Mouse (Mus musculus): ENCODE results near the gene Thbs4.

Gene Thbs4

DNA sequence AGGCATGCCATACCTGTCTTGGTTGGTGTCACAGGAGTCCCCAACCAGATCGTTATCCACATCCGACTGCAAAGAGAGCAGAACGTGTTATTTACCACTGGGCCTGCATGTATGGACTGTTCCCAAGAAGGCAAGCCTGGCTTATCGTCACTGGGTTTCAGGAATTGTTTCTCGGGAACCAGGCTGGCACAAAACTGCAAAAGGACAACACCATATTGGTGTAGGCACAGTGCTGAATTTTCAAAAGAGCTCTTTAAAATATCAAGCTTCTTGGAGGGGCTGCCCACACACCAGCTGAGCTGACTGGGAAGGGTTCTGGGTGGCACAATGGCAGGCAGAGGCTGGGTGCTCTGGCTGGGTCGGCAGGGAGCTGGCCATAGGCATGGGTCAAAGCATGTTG lies 34.1 kb downstream of the Thbs4 start:
- DNase-seq (ENCODE audit: low spot score) = peak; percentile 52

DNA sequence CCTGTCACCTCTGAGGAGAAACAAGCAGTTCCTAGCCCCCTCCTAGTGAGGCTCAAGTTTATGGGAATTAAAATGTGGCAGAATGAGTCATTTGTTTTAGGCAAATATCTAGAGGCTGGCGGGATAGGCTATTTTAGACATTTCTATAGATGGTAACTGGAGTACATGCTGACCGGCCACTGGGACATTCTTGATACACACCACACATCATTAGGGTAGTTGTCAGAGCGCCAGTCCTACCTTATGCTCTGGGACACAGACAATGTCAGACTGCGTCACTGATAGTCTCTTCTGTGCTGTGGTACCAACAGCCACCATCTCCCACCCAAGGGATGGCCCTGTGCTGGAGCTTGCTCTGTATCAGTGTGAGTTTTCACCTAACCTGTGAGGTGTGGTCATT lies 35.5 kb downstream of the Thbs4 start:
- DNase-seq (ENCODE audit: low spot score) = no peak

DNA sequence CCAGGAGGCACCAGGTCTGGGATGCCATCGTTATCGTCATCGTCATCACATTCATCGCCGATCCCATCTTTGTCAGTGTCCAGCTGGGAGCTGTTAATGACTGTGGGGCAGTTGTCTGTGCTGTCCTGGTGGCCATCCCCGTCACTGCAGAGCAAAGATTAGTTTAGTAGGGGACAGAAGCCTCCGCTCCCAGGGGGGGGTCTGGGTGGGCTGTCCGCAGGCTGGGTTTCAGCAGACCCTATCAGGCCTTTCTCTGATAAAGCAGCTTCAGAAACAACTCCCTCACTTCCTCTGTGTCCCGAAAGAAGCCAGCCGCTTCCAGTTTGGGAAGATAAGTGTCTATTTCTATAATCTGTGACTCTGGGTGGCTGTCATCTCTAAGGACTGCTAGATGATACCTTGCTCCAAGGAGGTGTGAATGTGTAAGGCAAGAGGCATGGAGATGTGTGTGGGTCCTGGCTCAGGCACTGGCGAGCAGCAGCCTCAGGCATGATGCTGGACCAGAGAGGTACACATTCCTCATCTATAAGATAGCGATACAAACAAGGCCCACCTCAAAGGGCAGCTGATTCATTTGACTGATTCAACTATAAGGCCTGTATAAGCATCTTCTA lies 36.5 kb downstream of the Thbs4 start:
- DNase-seq (ENCODE audit: low spot score) = no peak

DNA sequence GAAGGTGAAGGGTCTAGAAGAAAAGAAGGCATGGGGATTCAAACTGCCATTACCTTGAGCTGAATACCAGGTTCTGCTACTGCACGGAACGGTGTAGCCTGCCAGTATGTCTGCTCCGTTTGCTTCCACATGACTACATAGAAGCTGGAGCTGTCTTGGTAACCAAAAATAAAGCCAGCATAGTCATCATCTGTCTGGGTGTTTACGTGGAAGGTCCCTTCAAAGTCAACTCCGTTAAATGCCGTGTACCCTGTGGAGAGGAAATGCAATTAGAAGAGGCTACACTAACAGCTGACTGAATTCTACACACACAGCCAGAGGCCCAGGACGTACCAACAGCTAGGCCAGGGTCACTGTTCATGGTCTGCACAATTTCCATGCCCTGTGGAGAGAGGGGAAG lies 39.6 kb downstream of the Thbs4 start:
- DNase-seq (ENCODE audit: low spot score) = no peak

- DNase-seq (ENCODE audit: low spot score) = no peak
Observed at GRCm38 (mm10) chr13:92753676-92754075, 40.9 kb downstream of the Thbs4 start.

GRCm38 (mm10) chr13:92751726-92752565 lies 42.7 kb downstream of the Thbs4 start:
- DNase-seq (ENCODE audit: low spot score) = peak; percentile 96

- peak; percentile 77 for DNase-seq (ENCODE audit: low spot score)
Observed at GRCm38 (mm10) chr13:92750976-92751518, 43.6 kb downstream of the Thbs4 start.

DNA sequence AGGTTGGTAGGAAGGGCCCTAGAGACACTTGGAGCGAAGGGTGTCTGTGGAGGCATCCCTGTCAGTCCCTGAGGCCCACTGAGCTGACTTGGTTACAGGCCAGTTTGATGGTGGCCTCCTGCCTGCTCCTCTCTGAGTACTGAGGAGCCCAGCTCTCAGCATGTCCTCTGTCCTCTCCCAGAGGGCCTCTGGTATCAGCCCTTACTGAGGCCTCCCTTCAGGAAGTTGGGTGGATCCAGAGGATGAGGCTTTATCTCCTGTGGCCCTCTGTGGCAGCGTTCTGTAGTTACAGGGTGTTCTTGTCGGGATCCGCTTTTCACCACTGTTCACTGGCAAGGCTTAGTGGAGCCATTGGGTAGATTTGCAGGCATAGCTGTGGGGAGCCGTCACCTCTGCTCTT lies 51.3 kb downstream of the Thbs4 start:
- DNase-seq (ENCODE audit: low spot score) = no peak

GRCm38 (mm10) chr13:92742886-92743285 lies 51.7 kb downstream of the Thbs4 start:
- DNase-seq (ENCODE audit: low spot score) = no peak

- peak; percentile 67 for DNase-seq (ENCODE audit: low spot score)
Observed at GRCm38 (mm10) chr13:92740671-92741270, 53.8 kb downstream of the Thbs4 start.

- DNase-seq (ENCODE audit: low spot score) = no peak
Observed at GRCm38 (mm10) chr13:92739858-92740257, 54.8 kb downstream of the Thbs4 start.

DNA sequence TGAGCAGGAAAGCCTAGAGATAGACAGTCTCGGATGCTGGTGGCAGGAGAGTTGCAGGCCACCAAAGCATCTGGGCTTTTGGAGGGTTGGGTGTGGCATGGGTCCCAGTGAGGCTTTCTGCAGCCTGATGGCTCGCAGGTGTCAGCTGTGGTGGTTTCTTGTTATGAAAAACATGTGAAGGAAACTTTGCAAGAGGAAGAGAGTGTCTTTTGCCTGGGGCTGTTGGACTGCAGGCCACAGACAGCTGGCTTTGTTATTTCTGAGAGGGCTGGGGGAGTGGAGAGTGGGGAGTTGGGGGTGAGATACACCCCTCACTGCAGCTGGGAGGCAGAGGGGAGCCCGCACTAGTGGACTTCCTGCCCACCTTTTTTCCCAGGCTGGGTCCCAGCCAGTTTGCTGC lies 55.8 kb downstream of the Thbs4 start:
- DNase-seq (ENCODE audit: low spot score) = no peak

- peak; percentile 66 for DNase-seq (ENCODE audit: low spot score)
Observed at GRCm38 (mm10) chr13:92736516-92737300, 57.9 kb downstream of the Thbs4 start.

- no peak for DNase-seq (ENCODE audit: low spot score)
Observed at GRCm38 (mm10) chr13:92735693-92736092, 58.9 kb downstream of the Thbs4 start.

- DNase-seq (ENCODE audit: low spot score) = no peak
Observed at GRCm38 (mm10) chr13:92733741-92734140, 60.9 kb downstream of the Thbs4 start.

DNA sequence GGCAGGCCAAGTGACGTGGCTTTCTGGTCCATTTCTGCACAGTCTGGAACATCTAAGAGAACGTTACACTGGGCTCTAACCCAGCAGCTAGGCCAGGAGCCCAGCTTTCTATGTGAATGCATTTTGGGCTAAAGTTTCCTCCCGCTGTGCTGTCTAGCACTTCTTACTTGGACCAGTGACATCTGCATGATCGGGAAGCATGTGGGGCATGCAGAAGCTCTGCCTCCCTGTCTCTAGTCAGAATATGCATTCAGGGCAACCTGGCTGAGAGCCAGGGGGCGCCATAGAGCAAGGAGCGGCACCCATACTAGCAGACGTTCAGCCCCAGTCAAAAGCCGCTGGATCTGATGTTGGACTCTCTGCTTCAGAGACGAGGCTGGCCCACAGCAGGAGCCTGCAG lies 61.4 kb downstream of the Thbs4 start:
- peak; percentile 59 for DNase-seq (ENCODE audit: low spot score)

- DNase-seq (ENCODE audit: low spot score) = no peak
Observed at GRCm38 (mm10) chr13:92732836-92733235, 61.8 kb downstream of the Thbs4 start.

- no peak for DNase-seq (ENCODE audit: low spot score)
Observed at GRCm38 (mm10) chr13:92731811-92732210, 62.8 kb downstream of the Thbs4 start.

DNA sequence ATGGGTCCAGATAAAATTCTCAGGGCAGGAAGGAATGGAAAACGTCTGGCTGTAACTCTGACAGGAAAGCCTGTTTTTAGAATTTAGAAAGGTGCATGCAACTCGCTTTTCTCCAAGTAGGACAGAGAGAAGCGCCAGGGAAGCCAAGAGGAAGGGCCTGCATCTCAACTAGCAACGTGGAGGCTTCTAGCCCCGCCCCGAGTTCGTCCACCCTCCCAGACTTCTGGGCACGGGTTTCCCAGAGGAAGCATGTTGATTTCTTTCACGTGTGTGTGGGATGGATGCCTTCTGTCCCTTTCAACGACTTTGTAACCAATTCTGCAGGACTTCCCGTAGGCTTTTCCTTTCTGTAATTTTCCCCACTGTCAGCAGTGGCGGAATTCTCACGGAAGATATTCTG lies 64.8 kb downstream of the Thbs4 start:
- no peak for DNase-seq (ENCODE audit: low spot score)

- DNase-seq (ENCODE audit: low spot score) = no peak
Observed at GRCm38 (mm10) chr13:92722389-92722788, 72.2 kb downstream of the Thbs4 start.

- DNase-seq (ENCODE audit: low spot score) = no peak
Observed at GRCm38 (mm10) chr13:92721006-92721405, 73.6 kb downstream of the Thbs4 start.
